ENCODE assay signal across 5 mouse cellular contexts in genomic region chr12:96922752-96923151, GRCm38 (mm10).
DNase-seq lines count a peak whose midpoint lies in the region; ATAC-seq lines count a peak whose summit lies in the region.
"Not testable (repeated sequence)": the region's sequence is repeated elsewhere in the genome, so short reads cannot be mapped to it uniquely, and the experiment has no call there.

No protein-coding gene starts in this region.

- intact Hi-C loops in left cerebral cortex, postnatal 25 days (cut with DNase I) = not testable (repeated sequence)

- ATAC-seq in frontal cortex, adult (ENCODE audit: low TSS enrichment) = peak; percentile 95

- peak; percentile 8 to 13 for DNase-seq in layer of hippocampus, adult 18-20 months (ENCODE audit: low spot score in 2 of 2)
- DNase-seq in layer of hippocampus, adult 9-10 months (ENCODE audit: low spot score) = peak; percentile 9
- peak; percentile 3 to 18 for DNase-seq in left cerebral cortex, postnatal 25 days (ENCODE audit: low spot score in 2 of 2)
- peak; percentile 3 for DNase-seq in right cerebral cortex, adult 18-20 months

Comparison
In these comparisons a context has a peak if more than half of its experiments do, and no peak if none do; other contexts are left out.
1. Peak in every context shown above with its lines: DNase-seq and ATAC-seq.